Mouse (Mus musculus): ENCODE results near the gene Ribc2.

- TF ChIP-seq CTCF (IDR thresholded peaks at IDR 0.05; ENCODE audit: low read depth, low read length) (no peak), POLR2A (IDR thresholded peaks at IDR 0.05; ENCODE audit: extremely low read depth, insufficient read depth, low read length) (no peak)
These were observed 50.2 kb downstream of the Ribc2 start for GRCm38 (mm10) chr15:85182063-85182462.
